Mouse (Mus musculus) midbrain, postnatal 0 days (tissue): ENCODE data around the gene Kng1. TPM values are rescaled to one million over a fixed set of nuclear protein-coding genes. Genes with fewer than 3 reads are reported as not detected.
A peak's percentile ranks its signal among the peaks of the same experiment; 100 is the strongest.
"Not testable (repeated sequence)": the region's sequence is repeated elsewhere in the genome, so short reads cannot be mapped to it uniquely, and the experiment has no call there.

ENCODE experiments used
- ATAC-seq: fragments of 200-750 bp; cut with Nextera tagmentation; 2 replicates; pipeline ENCODE4 v1.8.0; 2017; ENCODE audit warnings: moderate number of reproducible peaks, mild to moderate bottlenecking, moderate TSS enrichment, moderate library complexity; ENCODE audit not compliant: low FRiP score
- DNase-seq: peaks from one replicate; pipeline ENCODE4 v3.0.0-alpha.2; 2015; ENCODE audit warnings: low spot score
- H3K27ac ChIP-seq: fragments of 300-500 bp; sonication (generic); 2 replicates; pipeline ENCODE4 v1.5.1; 2014; ENCODE audit warnings: low read depth, mild to moderate bottlenecking, low read length, mixed read lengths
- H3K27me3 ChIP-seq: fragments of 300-500 bp; sonication (generic); 2 replicates; pipeline ENCODE4 v1.6.1; 2014; ENCODE audit warnings: low read length, control low read depth, mixed read lengths; ENCODE audit not compliant: insufficient read depth
- H3K36me3 ChIP-seq: fragments of 300-500 bp; sonication (generic); 2 replicates; pipeline ENCODE4 v1.6.1; 2014; ENCODE audit warnings: low read length, control low read depth, mixed read lengths; ENCODE audit not compliant: insufficient read depth
- H3K4me1 ChIP-seq: fragments of 300-500 bp; sonication (generic); 2 replicates; pipeline ENCODE4 v1.6.1; 2014; ENCODE audit warnings: mild to moderate bottlenecking, control low read depth, antibody characterized with exemption, low read length, mixed read lengths; ENCODE audit not compliant: insufficient read depth
- H3K4me2 ChIP-seq: fragments of 300-500 bp; sonication (generic); 2 replicates; pipeline ENCODE4 v1.6.1; 2014; ENCODE audit warnings: low read depth, mild to moderate bottlenecking, low read length, mixed read lengths; ENCODE audit not compliant: poor library complexity, severe bottlenecking
- H3K4me3 ChIP-seq: fragments of 300-500 bp; sonication (generic); 2 replicates; pipeline ENCODE4 v1.5.1; 2014; ENCODE audit warnings: low read depth, mild to moderate bottlenecking, low read length, moderate library complexity
- H3K9ac ChIP-seq: fragments of 300-500 bp; sonication (generic); replicated peaks from 2 replicates; pipeline ENCODE4 v1.6.1; 2014; ENCODE audit warnings: mild to moderate bottlenecking, low read length, moderate library complexity, mixed read lengths; ENCODE audit not compliant: poor library complexity, severe bottlenecking
- H3K9me3 ChIP-seq: fragments of 300-500 bp; sonication (generic); 2 replicates; pipeline ENCODE4 v1.6.1; 2016; ENCODE audit warnings: low read length, control low read depth
- CTCF ChIP-seq: IDR thresholded peaks from 2 replicates; pipeline ENCODE4 v1.5.1; 2016; ENCODE audit warnings: antibody characterized with exemption, mild to moderate bottlenecking
- WGBS: fragments of 180-500 bp; shearing (Covaris S2); extraction: QIAGEN DNeasy Blood & Tissue Kit; methylation state at CpG from one replicate; pipeline ENCODE4 v1.1.7; 2014; 5-methylcytosine and 5-hydroxymethylcytosine counted together
- polyA plus RNA-seq: library from polyadenylated mRNA; unstranded; fragments of >200 nt; fragmentation: Nextera tagmentation; extraction: Ambion mirVana; gene quantifications from 2 replicates; pipeline ENCODE4 v1.2.1, GENCODE M21; 2015
- total RNA-seq: library from RNA; depleted of rRNA; stranded (reverse); fragments of >200 nt; gene quantifications from 2 replicates; pipeline ENCODE4 v1.2.3, GENCODE M21; 2014

Kng1 gene
- total and polyA plus RNA-seq, 2 experiments from 2014 or later = not detected

- H3K27ac ChIP-seq, ATAC-seq, H3K4me3 ChIP-seq, H3K36me3 ChIP-seq, H3K9ac ChIP-seq, H3K9me3 ChIP-seq, H3K4me2 ChIP-seq, H3K4me1 ChIP-seq, H3K27me3 ChIP-seq: not testable (repeated sequence)
- DNase-seq = peak; percentile 18
- WGBS = 84% methylated on average over 8 of the region's 8 CpGs
These were observed 39.8 kb downstream of the Kng1 start for GRCm38 (mm10) chr16:23097290-23098104.

GRCm38 (mm10) chr16:23098105-23098452 is 40.4 kb downstream of the Kng1 start:
- H3K4me3 ChIP-seq, H3K9ac ChIP-seq, DNase-seq, H3K27ac ChIP-seq, H3K27me3 ChIP-seq, H3K4me1 ChIP-seq, H3K36me3 ChIP-seq, ATAC-seq, H3K4me2 ChIP-seq, H3K9me3 ChIP-seq: not testable (repeated sequence)
- 94% methylated on average over 1 of the region's 1 CpGs for WGBS

GRCm38 (mm10) chr16:23099632-23100031 is 42.0 kb downstream of the Kng1 start:
- peak overlapping the region; percentile 25 for H3K4me3 ChIP-seq
- no peaks in the 10 kb centered on the region for H3K36me3 ChIP-seq
- 0 out of 2 replicates have a peak overlapping the region, but pooled peaks have one; percentile 14 for H3K9ac ChIP-seq
- WGBS = 2% methylated on average over 12 of the region's 12 CpGs
- DNase-seq (no peak), ATAC-seq (no peak)
- peak overlapping the region; percentile 55 for H3K4me2 ChIP-seq
- H3K9me3 ChIP-seq = no peaks in the 10 kb centered on the region
- TF ChIP-seq CTCF = no peak
- no peak overlapping the region for H3K27ac ChIP-seq
- no peaks in the 10 kb centered on the region for H3K4me1 ChIP-seq
- peaks cover 6% of the 10 kb centered on the region for H3K27me3 ChIP-seq

- Histone ChIP-seq H3K36me3 (no peaks in the 10 kb centered on the region), H3K4me1 (no peaks in the 10 kb centered on the region), H3K27ac (no peak overlapping the region), H3K4me2 (peak overlapping the region; percentile 55), H3K4me3 (peak overlapping the region; percentile 25), H3K27me3 (peaks cover 6% of the 10 kb centered on the region), H3K9ac (0 out of 2 replicates have a peak overlapping the region, but pooled peaks have one; percentile 14), H3K9me3 (no peaks in the 10 kb centered on the region)
- ATAC-seq (0 out of 2 replicates have a peak, but pooled peaks have one; percentile 54), DNase-seq (no peak)
- TF ChIP-seq CTCF = no peak
- 0% methylated on average over 9 of the region's 9 CpGs for WGBS
These were observed 42.5 kb downstream of the Kng1 start for GRCm38 (mm10) chr16:23100099-23100575.

- H3K4me3 ChIP-seq = peak overlapping the region; percentile 25; the same call in 1 of the 2 replicates
- 0 out of 2 replicates have a peak, but pooled peaks have one; percentile 13 for ATAC-seq
These were observed 42.9 kb downstream of the Kng1 start for GRCm38 (mm10) chr16:23100613-23101012.

GRCm38 (mm10) chr16:23102340-23103037 is 44.8 kb downstream of the Kng1 start:
- no peaks in the 10 kb centered on the region for H3K36me3 ChIP-seq
- H3K4me2 ChIP-seq = peak overlapping the region; percentile 35
- no peak overlapping the region for H3K9ac ChIP-seq
- H3K4me1 ChIP-seq = no peaks in the 10 kb centered on the region
- no peak for ATAC-seq
- no peak overlapping the region for H3K27ac ChIP-seq
- 0 out of 2 replicates have a peak overlapping the region, but pooled peaks have one; percentile 0 for H3K4me3 ChIP-seq
- H3K9me3 ChIP-seq = no peaks in the 10 kb centered on the region
- no peak for DNase-seq
- no peak for TF ChIP-seq CTCF
- WGBS = 17% methylated on average over 15 of the region's 15 CpGs
- H3K27me3 ChIP-seq = peaks cover 6% of the 10 kb centered on the region

More at GRCm38 (mm10) chr16:23100613-23101012, 42.9 kb downstream of the Kng1 start:
- Histone ChIP-seq H3K9ac (no peak overlapping the region), H3K27me3 (peaks cover 6% of the 10 kb centered on the region), H3K4me2 (peak overlapping the region; percentile 55), H3K9me3 (no peaks in the 10 kb centered on the region), H3K27ac (no peak overlapping the region), H3K36me3 (no peaks in the 10 kb centered on the region), H3K4me1 (no peaks in the 10 kb centered on the region)
- no peak for TF ChIP-seq CTCF
- WGBS = 16% methylated on average over 10 of the region's 10 CpGs
- no peak for DNase-seq
